8 mouse cellular contexts compared by ENCODE assay signal in genomic region chr14:55783958-55784235, GRCm38 (mm10). TPM values are rescaled to one million over a fixed set of nuclear protein-coding genes. Genes with fewer than 3 reads are reported as not detected.
DNase-seq lines count a peak whose midpoint lies in the region; ATAC-seq lines count a peak whose summit lies in the region.

Gene Adcy4 (minus strand): TSS chr14:55784095.

- no peak within 1 kb of the TSS for H3K27ac ChIP-seq in neural tube, embryonic 11.5 days (ENCODE audit: low read depth, low read length)
- H3K27ac ChIP-seq in forebrain, embryonic 16.5 days (ENCODE audit: low read length), result no peak within 1 kb of the TSS
- H3K27ac ChIP-seq in hindbrain, embryonic 14.5 days, result no peak within 1 kb of the TSS
- no peak within 1 kb of the TSS for H3K27ac ChIP-seq in liver, embryonic 15.5 days (replicated peaks)
- peak within 1 kb of the TSS; percentile 58; the same call in 1 of the 2 replicates for H3K27ac ChIP-seq in stomach, embryonic 14.5 days (ENCODE audit: low read length)

- no peak for DNase-seq in neural tube, embryonic 11.5 days (ENCODE audit: low spot score)
- DNase-seq in neural tube, embryonic 10.5 days (ENCODE audit: extremely low spot score, low spot score), result no peak
- DNase-seq in hindbrain, embryonic 14.5 days (ENCODE audit: low spot score), result no peak
- no peak for DNase-seq in adipocyte (ENCODE audit: low spot score)
- no peak for DNase-seq in cerebellum, adult 9-11 months

- no peak for ATAC-seq in neural tube, embryonic 11.5 days (ENCODE audit: insufficient read depth, low FRiP score, low TSS enrichment)
- ATAC-seq in forebrain, embryonic 16.5 days, result no peak
- no peak for ATAC-seq in hindbrain, embryonic 14.5 days (ENCODE audit: low FRiP score)
- no peak for ATAC-seq in liver, embryonic 15.5 days (ENCODE audit: insufficient read depth)
- 0 out of 2 replicates have a peak, but pooled peaks have one; percentile 10 for ATAC-seq in stomach, embryonic 14.5 days (ENCODE audit: insufficient number of reproducible peaks, insufficient read depth, low FRiP score, low read depth)

- WGBS in neural tube, embryonic 11.5 days, result 4% methylated on average over 13 of the region's 13 CpGs
- 3% methylated on average over 13 of the region's 13 CpGs for WGBS in forebrain, embryonic 16.5 days
- WGBS in hindbrain, embryonic 14.5 days, result 5% methylated on average over 13 of the region's 13 CpGs
- WGBS in liver, embryonic 15.5 days (ENCODE audit: insufficient replicate concordance), result 22% methylated on average over 13 of the region's 13 CpGs
- WGBS in stomach, embryonic 14.5 days, result 9% methylated on average over 13 of the region's 13 CpGs

- H3K9ac ChIP-seq in neural tube, embryonic 11.5 days (ENCODE audit: low read length), result peak within 1 kb of the TSS; percentile 37
- no peak within 1 kb of the TSS; the same call in 1 of the 2 replicates for H3K9ac ChIP-seq in forebrain, embryonic 16.5 days (replicated peaks; ENCODE audit: low read depth, low read length)
- H3K9ac ChIP-seq in hindbrain, embryonic 14.5 days, result 0 out of 2 replicates have a peak within 1 kb of the TSS, but pooled peaks have one; percentile 28
- no peak within 1 kb of the TSS for H3K9ac ChIP-seq in liver, embryonic 15.5 days
- H3K9ac ChIP-seq in stomach, embryonic 14.5 days (replicated peaks; ENCODE audit: low read depth, low read length), result no peak within 1 kb of the TSS

- peak within 1 kb of the TSS; percentile 39 for H3K4me2 ChIP-seq in neural tube, embryonic 11.5 days (ENCODE audit: low read depth)
- H3K4me2 ChIP-seq in forebrain, embryonic 16.5 days (ENCODE audit: low read length), result peak within 1 kb of the TSS; percentile 44
- H3K4me2 ChIP-seq in hindbrain, embryonic 14.5 days (replicated peaks), result peak within 1 kb of the TSS; percentile 46
- peak within 1 kb of the TSS; percentile 48 for H3K4me2 ChIP-seq in liver, embryonic 15.5 days
- peak within 1 kb of the TSS; percentile 78 for H3K4me2 ChIP-seq in stomach, embryonic 14.5 days (replicated peaks; ENCODE audit: low read depth, low read length)

- no peaks in the 10 kb centered on the region for H3K36me3 ChIP-seq in neural tube, embryonic 11.5 days (ENCODE audit: control insufficient read depth, insufficient read depth, low read length)
- H3K36me3 ChIP-seq in forebrain, embryonic 16.5 days (ENCODE audit: control insufficient read depth, insufficient read depth), result no peaks in the 10 kb centered on the region
- no peaks in the 10 kb centered on the region for H3K36me3 ChIP-seq in hindbrain, embryonic 14.5 days (replicated peaks; ENCODE audit: control insufficient read depth, insufficient read depth)
- no peaks in the 10 kb centered on the region for H3K36me3 ChIP-seq in liver, embryonic 15.5 days (replicated peaks)
- H3K36me3 ChIP-seq in stomach, embryonic 14.5 days (ENCODE audit: control insufficient read depth, insufficient read depth, low read length), result no peaks in the 10 kb centered on the region

- peaks cover 64% of the 10 kb centered on the region for H3K27me3 ChIP-seq in neural tube, embryonic 11.5 days (ENCODE audit: control insufficient read depth, insufficient read depth, low read length)
- H3K27me3 ChIP-seq in forebrain, embryonic 16.5 days (replicated peaks; ENCODE audit: control insufficient read depth, insufficient read depth, low read length), result peaks cover 64% of the 10 kb centered on the region
- H3K27me3 ChIP-seq in hindbrain, embryonic 14.5 days (ENCODE audit: control insufficient read depth, insufficient read depth, low read length), result peaks cover 76% of the 10 kb centered on the region
- H3K27me3 ChIP-seq in liver, embryonic 15.5 days, result peaks cover 52% of the 10 kb centered on the region
- peaks cover 6% of the 10 kb centered on the region for H3K27me3 ChIP-seq in stomach, embryonic 14.5 days (ENCODE audit: control insufficient read depth, insufficient read depth, low read length)

- H3K4me3 ChIP-seq in neural tube, embryonic 11.5 days (ENCODE audit: low read depth, low read length), result peak within 1 kb of the TSS; percentile 34
- H3K4me3 ChIP-seq in forebrain, embryonic 16.5 days (replicated peaks; ENCODE audit: low read length), result peak within 1 kb of the TSS; percentile 31
- H3K4me3 ChIP-seq in hindbrain, embryonic 14.5 days (replicated peaks; ENCODE audit: low read length), result peak within 1 kb of the TSS; percentile 24
- peak within 1 kb of the TSS; percentile 29 for H3K4me3 ChIP-seq in liver, embryonic 15.5 days (replicated peaks)
- H3K4me3 ChIP-seq in stomach, embryonic 14.5 days (ENCODE audit: low read depth, low read length), result peak within 1 kb of the TSS; percentile 40

- H3K9me3 ChIP-seq in neural tube, embryonic 11.5 days (ENCODE audit: control insufficient read depth, low read length), result no peaks in the 10 kb centered on the region
- H3K9me3 ChIP-seq in forebrain, embryonic 16.5 days (ENCODE audit: control insufficient read depth, low read length), result no peaks in the 10 kb centered on the region
- H3K9me3 ChIP-seq in hindbrain, embryonic 14.5 days (ENCODE audit: control insufficient read depth, low read length), result no peaks in the 10 kb centered on the region
- no peaks in the 10 kb centered on the region for H3K9me3 ChIP-seq in liver, embryonic 15.5 days (replicated peaks)
- H3K9me3 ChIP-seq in stomach, embryonic 14.5 days (ENCODE audit: control insufficient read depth, low read depth, low read length), result no peaks in the 10 kb centered on the region

- peaks cover 5% of the 10 kb centered on the region; the same call in 1 of the 2 replicates for H3K4me1 ChIP-seq in neural tube, embryonic 11.5 days (ENCODE audit: control insufficient read depth, insufficient read depth, low read length)
- H3K4me1 ChIP-seq in forebrain, embryonic 16.5 days (replicated peaks; ENCODE audit: control insufficient read depth, insufficient read depth, low read length), result peaks cover 11% of the 10 kb centered on the region
- peaks cover 4% of the 10 kb centered on the region; the same call in 1 of the 2 replicates for H3K4me1 ChIP-seq in hindbrain, embryonic 14.5 days (replicated peaks; ENCODE audit: control insufficient read depth, insufficient read depth, low read length)
- peaks cover 26% of the 10 kb centered on the region for H3K4me1 ChIP-seq in liver, embryonic 15.5 days (replicated peaks)
- H3K4me1 ChIP-seq in stomach, embryonic 14.5 days (ENCODE audit: control insufficient read depth, insufficient read depth, low read length), result peaks cover 19% of the 10 kb centered on the region; the same call in 1 of the 2 replicates

RNA-seq across cellular contexts. Expression of gene Adcy4, which starts in this region (rescaled TPM):
- polyA plus RNA-seq in neural tube, embryonic 11.5 days (2014; fragmentation: Nextera tagmentation; extraction: Ambion mirVana), result 8.9 and 9.0 TPM in 2 replicates
- polyA plus RNA-seq in forebrain, embryonic 16.5 days (2015; fragmentation: Nextera tagmentation; extraction: Ambion mirVana), result 3.2 and 3.7 TPM in 2 replicates
- polyA plus RNA-seq in hindbrain, embryonic 14.5 days (2014; fragmentation: Nextera tagmentation; extraction: Ambion mirVana), result 5.0 and 5.8 TPM in 2 replicates
- 1.4 and 1.9 TPM in 2 replicates for polyA plus RNA-seq in liver, embryonic 15.5 days (2015; fragmentation: Nextera tagmentation; extraction: Ambion mirVana)
- 4.3 and 5.8 TPM in 2 replicates for polyA plus RNA-seq in stomach, embryonic 14.5 days (2014; fragmentation: Nextera tagmentation; extraction: Ambion mirVana)

Comparison
In these comparisons a context has a peak if more than half of its experiments do, and no peak if none do; other contexts are left out.
1. H3K9ac ChIP-seq: peak in neural tube, embryonic 11.5 days (single experiment) and hindbrain, embryonic 14.5 days (single experiment); none in forebrain, embryonic 16.5 days (single experiment), liver, embryonic 15.5 days (single experiment) and stomach, embryonic 14.5 days (single experiment).
2. Peak in every context shown above with its lines, with median percentiles within 50 percentile points of each other: H3K4me2 ChIP-seq and H3K4me3 ChIP-seq.